Mouse (Mus musculus) CH12.LX (cell line): ENCODE measurements around the gene Pcbd2.

ENCODE experiments used
- MAFK ChIP-seq: IDR thresholded peaks from 2 replicates; pipeline ENCODE4 v1.6.1; 2011; ENCODE audit warnings: low read length, improper control_type of control experiment; ENCODE audit not compliant: insufficient replicate concordance
- ZKSCAN1 ChIP-seq: IDR thresholded peaks from 2 replicates; pipeline ENCODE4 v1.6.1; 2012; ENCODE audit warnings: low read depth, inconsistent platforms, low read length, improper control_type of control experiment, borderline replicate concordance

DNA sequence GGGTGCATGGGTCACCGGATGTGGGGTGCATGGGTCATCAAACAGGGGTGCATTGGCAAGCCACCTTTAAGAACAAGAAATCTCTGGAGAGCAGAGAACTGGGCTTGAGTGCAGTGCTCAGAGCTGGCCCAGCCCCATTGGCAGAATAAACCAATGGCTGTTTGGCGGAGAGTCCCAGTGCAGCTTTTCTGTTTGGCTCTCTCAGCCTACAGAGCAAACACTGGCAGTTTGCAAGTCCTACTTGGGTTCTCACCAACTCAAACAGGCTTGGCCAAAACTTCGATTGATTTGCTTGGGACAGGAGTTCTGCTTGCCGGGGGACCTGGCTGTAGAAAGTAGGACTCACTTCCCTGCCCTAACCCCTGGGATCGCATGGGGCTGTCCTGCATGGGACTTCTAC lies 83.8 kb downstream of the Pcbd2 start:
- TF ChIP-seq MAFK (no peak), ZKSCAN1 (no peak)
